Mouse (Mus musculus): ENCODE measurements around the gene Fam47e.
"Not testable (repeated sequence)": the region's sequence is repeated elsewhere in the genome, so short reads cannot be mapped to it uniquely, and the experiment has no call there.

Fam47e gene

DNA sequence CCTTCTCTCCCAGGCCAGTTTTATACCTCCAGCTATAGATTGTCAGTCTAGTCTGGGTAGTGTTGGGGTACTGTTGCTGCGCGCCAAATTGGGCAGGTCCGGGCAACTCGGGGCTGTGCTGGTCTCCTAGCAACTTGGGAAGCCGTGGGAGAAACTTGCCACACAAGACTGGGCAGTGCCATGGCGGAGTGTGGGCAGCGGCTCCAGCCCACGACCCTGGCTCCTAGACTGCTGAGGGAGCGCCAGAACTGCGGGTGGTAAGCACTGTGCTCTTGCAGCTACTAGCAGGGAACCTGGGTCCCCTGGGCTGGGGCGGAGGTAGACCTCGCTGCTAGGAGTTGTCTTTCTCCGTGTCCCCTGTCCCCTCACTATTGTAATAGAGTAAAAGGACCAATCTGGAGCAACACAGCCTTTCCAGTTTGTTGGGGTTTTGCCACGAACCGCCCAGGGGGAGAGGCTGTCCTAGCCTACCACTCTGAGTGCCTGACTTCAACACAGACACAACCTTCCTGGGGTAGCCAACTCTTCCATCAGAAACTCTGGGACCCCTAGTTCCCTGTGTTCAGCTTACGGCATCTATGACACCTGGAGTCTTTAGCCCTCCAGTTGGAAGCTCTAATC lies at the start of gene Fam47e:
Fam47e (plus strand) TSS at position 179 of the 621 bp plus-strand sequence.
- no peak for DNase-seq (ENCODE audit: low read depth, low spot score)

DNA sequence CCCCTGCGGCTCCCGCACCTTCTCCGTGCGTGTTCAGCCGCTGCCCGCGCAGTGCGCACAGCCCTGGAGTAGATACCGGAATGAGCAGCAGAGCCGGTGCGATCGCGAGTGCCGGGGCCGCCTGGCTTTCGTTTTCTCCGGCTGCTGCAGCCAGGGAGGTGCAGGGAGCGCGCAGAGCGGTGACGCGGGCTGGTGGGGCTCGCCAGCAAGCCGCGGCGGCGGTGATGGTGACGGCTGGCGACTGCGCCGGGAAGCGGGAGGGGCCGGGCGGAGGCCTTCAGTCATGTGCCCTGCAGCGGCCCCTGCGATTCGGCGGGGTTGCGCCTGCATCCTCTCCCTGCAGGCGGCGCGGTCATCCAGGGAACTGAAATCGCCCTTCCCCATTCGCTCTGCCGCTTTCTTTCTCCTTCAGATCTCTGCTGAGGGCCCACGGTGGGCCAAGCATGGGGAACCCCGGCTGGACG lies 49.4 kb upstream of the Fam47e start:
- DNase-seq (ENCODE audit: low read depth, low spot score): peak; percentile 33

- DNase-seq (ENCODE audit: low read depth, low spot score): no peak
Observed at GRCm38 (mm10) chr5:92506301-92506729, 48.6 kb upstream of the Fam47e start.

DNA sequence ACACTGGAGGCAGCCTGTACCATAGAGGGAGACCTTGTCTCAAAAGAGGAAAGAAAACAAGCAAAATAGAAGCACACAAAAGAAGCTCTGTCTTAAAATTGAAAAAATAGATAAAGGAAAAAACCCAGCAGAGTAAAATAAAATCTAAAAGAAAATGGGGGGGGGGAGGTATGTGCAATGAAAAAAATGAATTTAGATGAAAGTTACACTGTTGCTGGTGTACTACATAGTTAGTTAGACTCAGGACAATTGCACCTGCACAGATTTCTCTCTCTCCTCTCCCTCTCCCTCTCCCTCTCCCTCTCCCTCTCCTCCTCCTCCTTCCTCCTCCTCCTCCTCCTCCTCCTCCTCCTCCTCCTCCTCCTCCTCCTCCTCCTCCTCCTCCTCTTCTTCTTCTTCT lies 48.1 kb upstream of the Fam47e start, which contains the start of gene Scarb2:
Scarb2 (minus strand) TSS at position 101 of the 400 bp plus-strand sequence.
- no peak for DNase-seq (ENCODE audit: low read depth, low spot score)

GRCm38 (mm10) chr5:92508853-92509252 lies 46.0 kb upstream of the Fam47e start:
- no peak for DNase-seq (ENCODE audit: low read depth, low spot score)

DNA sequence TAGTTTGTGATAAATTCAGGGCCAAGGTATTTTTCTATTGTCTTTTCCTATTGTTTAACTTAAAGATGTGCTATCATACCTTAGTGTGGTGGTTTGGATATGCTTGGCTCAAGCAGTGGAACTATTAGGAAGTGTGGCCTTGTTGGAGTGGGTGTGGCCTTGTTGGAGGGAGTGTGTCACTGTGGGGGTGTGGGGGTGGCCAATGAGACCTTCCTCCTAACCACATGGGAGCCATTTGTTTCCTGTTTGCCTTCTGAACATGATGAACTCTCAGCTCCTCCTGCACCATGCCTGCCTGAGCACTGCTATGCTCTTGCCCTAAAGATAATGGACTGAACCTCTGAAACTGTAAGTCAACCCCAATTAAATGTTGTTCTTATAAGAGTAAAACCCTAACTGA lies 43.6 kb upstream of the Fam47e start:
- no peak for DNase-seq (ENCODE audit: low read depth, low spot score)

GRCm38 (mm10) chr5:92512066-92512465 lies 42.8 kb upstream of the Fam47e start:
- DNase-seq (ENCODE audit: low read depth, low spot score): no peak

GRCm38 (mm10) chr5:92521131-92521530 lies 33.7 kb upstream of the Fam47e start:
- DNase-seq (ENCODE audit: low read depth, low spot score): not testable (repeated sequence)

GRCm38 (mm10) chr5:92524821-92525258 lies 30.0 kb upstream of the Fam47e start:
- no peak for DNase-seq (ENCODE audit: low read depth, low spot score)

- no peak for DNase-seq (ENCODE audit: low read depth, low spot score)
Observed at GRCm38 (mm10) chr5:92539698-92540097, 15.2 kb upstream of the Fam47e start.

- DNase-seq (ENCODE audit: low read depth, low spot score): no peak
Observed at GRCm38 (mm10) chr5:92552611-92553010, 2.3 kb upstream of the Fam47e start.

DNA sequence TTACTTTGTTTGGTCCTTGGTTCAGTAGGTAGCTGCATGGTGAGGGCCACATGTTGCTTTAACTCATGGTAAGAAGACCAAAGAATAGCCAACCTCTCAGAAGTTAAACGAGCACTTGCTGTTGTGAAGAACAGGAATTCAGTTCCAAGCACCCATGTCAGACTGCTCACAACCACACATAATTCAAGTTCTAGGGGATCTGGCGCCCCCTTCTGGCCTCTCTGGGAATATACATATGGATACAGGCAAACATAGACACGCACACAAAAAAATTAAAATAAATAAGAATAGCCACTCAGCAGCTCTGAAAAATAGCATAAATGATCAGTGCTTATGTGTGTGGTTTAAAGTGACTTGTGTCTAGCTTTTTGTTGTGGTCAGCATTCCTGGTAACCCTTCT lies 930 bp upstream of the Fam47e start:
- peak; percentile 0 for DNase-seq (ENCODE audit: low read depth, low spot score)

DNA sequence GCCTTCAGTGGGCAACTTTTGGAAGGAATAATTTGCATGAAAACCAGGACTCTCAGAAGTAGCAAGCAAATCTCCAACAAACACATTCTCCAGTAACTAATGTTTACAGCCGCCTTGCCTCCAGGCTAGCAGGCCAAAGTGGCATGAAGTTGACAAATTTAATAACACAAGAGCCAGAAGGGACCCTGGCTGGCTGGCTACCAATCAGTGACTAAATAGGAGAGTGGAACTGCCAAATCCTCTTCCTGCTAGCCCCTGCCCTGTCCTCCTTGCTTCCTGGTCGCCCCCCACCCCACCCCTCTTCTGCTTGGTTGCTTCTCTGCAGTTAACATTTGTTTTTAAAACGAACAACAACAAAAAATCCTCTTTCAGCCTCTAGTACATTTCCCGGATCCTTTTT lies 426 bp upstream of the Fam47e start:
- no peak for DNase-seq (ENCODE audit: low read depth, low spot score)

GRCm38 (mm10) chr5:92555905-92556304 lies 1.0 kb downstream of the Fam47e start:
- DNase-seq (ENCODE audit: low read depth, low spot score): no peak

DNA sequence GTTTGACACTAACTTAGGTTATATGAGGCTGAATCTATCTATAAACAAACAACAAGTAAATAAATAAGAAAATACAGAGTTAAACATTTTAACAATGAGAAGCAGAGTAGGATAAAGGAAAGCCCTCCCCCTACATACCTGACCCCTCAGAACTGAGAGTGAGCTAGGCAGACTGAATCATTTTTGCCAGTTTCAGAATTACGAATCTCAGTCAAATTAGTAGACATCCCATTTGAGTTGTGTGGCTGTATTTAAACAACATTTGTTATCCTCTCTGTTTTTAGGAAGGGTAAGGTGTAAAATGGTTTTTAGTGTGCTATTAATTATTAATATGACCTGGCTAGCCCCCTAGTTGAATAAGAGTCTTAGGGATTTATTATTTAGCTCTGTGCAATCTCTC lies 2.6 kb downstream of the Fam47e start:
- DNase-seq (ENCODE audit: low read depth, low spot score): no peak

GRCm38 (mm10) chr5:92560201-92560600 lies 5.3 kb downstream of the Fam47e start:
- DNase-seq (ENCODE audit: low read depth, low spot score): no peak

DNA sequence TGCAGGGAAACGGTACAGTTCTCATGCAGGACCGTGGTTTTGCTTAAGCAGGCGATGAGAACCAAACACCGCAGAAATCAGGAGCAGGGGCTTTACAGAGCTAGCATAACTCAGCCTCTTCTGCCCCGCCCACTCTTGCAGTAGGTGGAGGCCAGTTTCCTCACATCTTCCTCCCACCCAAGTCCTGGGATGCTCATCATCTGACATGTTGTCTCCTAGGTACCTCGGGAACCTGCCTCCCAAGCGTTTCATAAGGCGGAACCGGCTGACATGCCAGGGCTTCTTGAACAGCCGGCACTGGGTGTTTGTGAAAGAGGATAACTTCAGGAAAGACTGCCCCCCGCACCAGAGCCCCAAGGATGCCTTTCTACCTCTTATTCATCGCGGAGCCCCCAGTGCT lies 7.1 kb downstream of the Fam47e start:
- no peak for DNase-seq (ENCODE audit: low read depth, low spot score)

- DNase-seq (ENCODE audit: low read depth, low spot score): no peak
Observed at GRCm38 (mm10) chr5:92571232-92571631, 16.4 kb downstream of the Fam47e start.

DNA sequence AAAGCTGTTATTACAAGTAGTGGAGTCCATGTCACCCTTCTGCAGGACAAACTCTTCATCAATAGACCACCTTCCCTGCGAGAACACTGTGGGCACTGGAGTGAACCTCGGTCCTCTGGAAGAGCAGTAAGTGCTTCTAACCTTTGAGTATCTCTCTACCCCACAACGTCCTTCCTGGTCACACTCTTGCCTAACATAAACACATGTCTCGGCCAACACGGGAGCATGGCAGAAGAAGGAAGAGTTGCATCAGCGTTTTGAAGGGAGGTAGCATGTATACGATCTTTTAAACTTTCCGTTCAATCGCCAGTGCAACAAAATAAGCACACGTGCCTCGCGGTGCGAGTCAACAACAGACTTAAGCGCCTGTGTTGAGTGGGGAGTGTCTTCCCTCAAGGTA lies 24.7 kb downstream of the Fam47e start:
- DNase-seq (ENCODE audit: low read depth, low spot score): no peak

DNA sequence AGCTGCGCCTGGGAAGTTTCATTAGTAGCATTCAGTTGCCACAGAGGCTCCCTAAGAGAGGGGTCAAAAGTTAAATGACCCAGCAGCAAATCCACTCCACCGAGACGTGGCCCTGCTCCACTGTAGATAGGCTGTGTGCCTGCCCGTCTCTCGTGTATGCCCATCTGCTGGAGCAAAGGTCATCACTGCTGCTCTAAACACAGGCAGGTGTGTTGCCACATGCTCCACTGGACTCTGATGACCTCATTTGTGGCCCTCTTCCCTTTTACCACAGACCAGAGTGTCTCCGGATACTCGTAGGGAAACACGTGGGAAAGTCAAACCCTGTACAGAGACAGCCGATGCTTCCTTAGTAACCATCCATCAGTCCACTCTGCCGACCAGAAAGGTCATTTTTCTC lies 31.1 kb downstream of the Fam47e start:
- no peak for DNase-seq (ENCODE audit: low read depth, low spot score)

GRCm38 (mm10) chr5:92595026-92595425 lies 40.2 kb downstream of the Fam47e start:
- DNase-seq (ENCODE audit: low read depth, low spot score): no peak

DNA sequence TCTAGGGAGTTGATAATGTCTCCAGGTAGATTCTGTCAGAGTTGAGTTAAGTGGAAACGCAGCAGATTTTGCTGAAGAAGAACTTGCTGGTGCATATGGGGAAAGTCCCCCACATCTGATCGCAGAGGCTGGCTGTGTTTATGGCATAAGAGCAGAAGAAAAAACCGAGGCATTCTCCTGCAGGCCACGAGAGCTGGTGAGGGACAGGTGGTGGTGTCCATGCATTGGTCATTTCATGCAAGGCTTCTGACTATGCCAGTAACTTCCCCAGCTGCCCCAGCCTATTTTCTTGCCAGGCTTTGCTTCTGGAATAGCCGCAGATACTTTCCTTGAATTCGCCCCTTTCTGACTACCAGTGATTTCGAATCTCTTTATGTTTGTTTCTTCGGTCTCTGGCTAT lies 42.0 kb downstream of the Fam47e start:
- DNase-seq (ENCODE audit: low read depth, low spot score): no peak

DNA sequence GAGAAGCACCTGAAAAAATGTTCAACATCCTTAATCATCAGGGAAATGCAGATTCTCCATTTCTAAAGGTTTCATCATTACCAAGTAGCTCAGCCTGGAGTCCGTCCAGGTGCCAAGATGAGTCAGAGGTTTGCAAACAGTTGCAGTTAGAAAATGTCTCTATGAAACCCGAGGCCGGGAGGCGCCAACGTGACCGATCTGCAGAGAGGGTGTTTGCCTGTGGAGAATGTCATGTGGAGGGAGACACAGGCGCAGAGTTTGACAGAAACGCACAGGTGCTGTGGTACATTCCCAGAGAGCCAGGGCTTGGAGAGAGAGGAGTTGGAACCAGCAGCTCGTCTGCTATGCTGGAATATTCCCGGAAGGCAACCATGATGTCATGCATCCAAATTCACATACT lies 44.2 kb downstream of the Fam47e start:
- DNase-seq (ENCODE audit: low read depth, low spot score): no peak
